ENCODE assay signal across 11 mouse cellular contexts in the genomic region with DNA sequence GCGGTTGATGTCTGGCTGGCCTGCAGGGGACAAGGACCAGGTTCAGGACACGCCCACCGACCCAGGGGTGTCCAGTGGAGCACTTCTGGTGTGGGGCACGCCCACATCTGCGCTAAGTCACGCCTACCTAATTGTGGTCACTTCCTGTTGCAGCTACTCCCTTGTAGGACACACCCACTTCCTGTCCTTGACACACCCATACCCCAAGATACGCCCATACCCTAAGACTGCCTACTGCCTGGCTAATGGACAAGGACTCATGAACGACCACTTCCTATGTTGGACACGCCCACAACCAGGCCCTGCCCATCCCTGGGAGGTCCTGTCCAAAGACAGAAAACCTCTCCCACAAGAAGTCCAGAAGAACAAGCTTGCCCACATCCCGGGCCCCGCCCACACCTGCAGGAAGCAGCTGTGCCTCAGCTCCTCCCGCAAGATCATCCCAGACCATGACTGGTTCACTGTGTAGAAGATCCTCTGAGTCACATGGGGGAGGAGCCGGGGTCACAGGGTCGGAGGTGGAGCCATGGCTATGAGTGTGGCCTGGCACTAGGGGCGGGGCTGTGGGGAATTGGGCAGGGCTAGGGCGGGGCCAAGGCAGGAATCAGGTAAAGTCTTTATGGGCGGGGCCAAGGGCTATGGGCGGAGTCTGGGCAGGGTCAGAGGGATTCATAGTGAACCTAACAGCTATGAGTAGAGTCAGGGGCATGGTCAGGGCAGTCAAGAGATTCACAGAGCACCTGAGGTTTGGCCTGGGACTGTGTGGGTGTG. TPM values are rescaled to one million over a fixed set of nuclear protein-coding genes. Genes with fewer than 3 reads are reported as not detected.
A peak's percentile ranks its signal among the peaks of the same experiment; 100 is the strongest.
DNase-seq lines count a peak whose midpoint lies in the region; ATAC-seq lines count a peak whose summit lies in the region.
"Had no signal": no experiment of that assay in that cellular context is flagged by ENCODE, and none has a peak within 500 bp of the region (broad histone marks: within the 10 kb centered on the region; RNA-seq: fewer than 3 reads in every experiment).

No protein-coding gene starts in this region.

- H3K27ac ChIP-seq in limb, embryonic 11.5 days (replicated peaks; ENCODE audit: low read depth, low read length), result no peak overlapping the region
- H3K27ac ChIP-seq in limb, embryonic 10.5 days, result no peak overlapping the region
- H3K27ac ChIP-seq in hindbrain, embryonic 10.5 days, result no peak overlapping the region
- no peak overlapping the region for H3K27ac ChIP-seq in midbrain, embryonic 16.5 days (ENCODE audit: low read length)
- H3K27ac ChIP-seq: embryonic facial prominence, embryonic 12.5 days; limb, embryonic 13.5 days had no signal

- peak; percentile 52 for DNase-seq in cerebellum, adult 11 months
- peak; percentile 27 for DNase-seq in limb, embryonic 11.5 days (ENCODE audit: low spot score)
- DNase-seq in limb, embryonic 10.5 days (ENCODE audit: low spot score), result no peak
- DNase-seq in ES-CJ7 (ENCODE audit: low read depth, low spot score), result peak; percentile 86
- DNase-seq in hindbrain, embryonic 10.5 days (ENCODE audit: low spot score), result no peak

- no peaks in the 10 kb centered on the region for H3K27me3 ChIP-seq in limb, embryonic 11.5 days (ENCODE audit: control insufficient read depth, insufficient read depth, low read length)
- no peaks in the 10 kb centered on the region for H3K27me3 ChIP-seq in limb, embryonic 10.5 days (ENCODE audit: low read depth, poor library complexity, severe bottlenecking)
- H3K27me3 ChIP-seq in megakaryocyte, embryonic 14.5 days (replicated peaks), result no peaks in the 10 kb centered on the region
- H3K27me3 ChIP-seq in hindbrain, embryonic 10.5 days (ENCODE audit: insufficient read depth, poor library complexity, severe bottlenecking), result no peaks in the 10 kb centered on the region
- H3K27me3 ChIP-seq in midbrain, embryonic 16.5 days (ENCODE audit: control insufficient read depth, insufficient read depth, low read depth, low read length), result no peaks in the 10 kb centered on the region
- H3K27me3 ChIP-seq: embryonic facial prominence, embryonic 12.5 days; limb, embryonic 13.5 days; Patski had no signal

- H3K4me3 ChIP-seq in limb, embryonic 11.5 days (ENCODE audit: low read depth, low read length), result no peak overlapping the region
- H3K4me3 ChIP-seq in limb, embryonic 10.5 days, result no peak overlapping the region
- peak overlapping the region; percentile 20 for H3K4me3 ChIP-seq in megakaryocyte, embryonic 14.5 days (replicated peaks)
- H3K4me3 ChIP-seq in hindbrain, embryonic 10.5 days, result no peak overlapping the region
- H3K4me3 ChIP-seq in midbrain, embryonic 16.5 days (ENCODE audit: low read depth, low read length), result no peak overlapping the region
- H3K4me3 ChIP-seq: embryonic facial prominence, embryonic 12.5 days; limb, embryonic 13.5 days had no signal

- H3K4me1 ChIP-seq in limb, embryonic 11.5 days (ENCODE audit: control insufficient read depth, insufficient read depth, low read length), result no peaks in the 10 kb centered on the region
- no peaks in the 10 kb centered on the region for H3K4me1 ChIP-seq in limb, embryonic 10.5 days
- peaks cover 6% of the 10 kb centered on the region for H3K4me1 ChIP-seq in megakaryocyte, embryonic 14.5 days
- no peaks in the 10 kb centered on the region for H3K4me1 ChIP-seq in hindbrain, embryonic 10.5 days (replicated peaks)
- H3K4me1 ChIP-seq in midbrain, embryonic 16.5 days (ENCODE audit: control insufficient read depth, insufficient read depth, low read length), result no peaks in the 10 kb centered on the region
- H3K4me1 ChIP-seq: embryonic facial prominence, embryonic 12.5 days; limb, embryonic 13.5 days had no signal

- H3K4me2 ChIP-seq in limb, embryonic 11.5 days (ENCODE audit: low read depth, severe bottlenecking), result no peak overlapping the region
- H3K4me2 ChIP-seq in midbrain, embryonic 16.5 days (ENCODE audit: low read length), result no peak overlapping the region
- H3K4me2 ChIP-seq: embryonic facial prominence, embryonic 12.5 days; limb, embryonic 13.5 days had no signal

- peaks cover 5% of the 10 kb centered on the region; the same call in 1 of the 2 replicates for H3K36me3 ChIP-seq in limb, embryonic 11.5 days (ENCODE audit: control insufficient read depth, insufficient read depth, low read length)
- peaks cover 57% of the 10 kb centered on the region for H3K36me3 ChIP-seq in limb, embryonic 10.5 days
- peaks cover 47% of the 10 kb centered on the region for H3K36me3 ChIP-seq in megakaryocyte, embryonic 14.5 days (replicated peaks; ENCODE audit: low read length)
- H3K36me3 ChIP-seq in hindbrain, embryonic 10.5 days, result peaks cover 32% of the 10 kb centered on the region
- H3K36me3 ChIP-seq in midbrain, embryonic 16.5 days (ENCODE audit: control insufficient read depth, insufficient read depth, low read length), result peaks cover 21% of the 10 kb centered on the region

- 61% methylated on average over 18 of the region's 18 CpGs for WGBS in limb, embryonic 11.5 days
- WGBS in limb, embryonic 10.5 days, result 69% methylated on average over 18 of the region's 18 CpGs
- WGBS in hindbrain, embryonic 10.5 days, result 66% methylated on average over 18 of the region's 18 CpGs
- WGBS in midbrain, embryonic 16.5 days, result 75% methylated on average over 18 of the region's 18 CpGs

- peaks cover 19% of the 10 kb centered on the region for H3K9me3 ChIP-seq in limb, embryonic 11.5 days (ENCODE audit: control insufficient read depth, low read length)
- H3K9me3 ChIP-seq in limb, embryonic 10.5 days (replicated peaks), result peaks cover 53% of the 10 kb centered on the region
- H3K9me3 ChIP-seq in megakaryocyte, embryonic 14.5 days, result peaks cover 54% of the 10 kb centered on the region
- peaks cover 82% of the 10 kb centered on the region for H3K9me3 ChIP-seq in hindbrain, embryonic 10.5 days
- peaks cover 46% of the 10 kb centered on the region for H3K9me3 ChIP-seq in midbrain, embryonic 16.5 days (replicated peaks; ENCODE audit: control insufficient read depth, low read length, poor library complexity, severe bottlenecking)

- ATAC-seq in cerebellum, adult (ENCODE audit: insufficient number of reproducible peaks, low FRiP score, low TSS enrichment), result no peak
- no peak for ATAC-seq in limb, embryonic 11.5 days (ENCODE audit: insufficient number of reproducible peaks, low FRiP score, low TSS enrichment, low read depth)
- no peak for ATAC-seq in midbrain, embryonic 16.5 days
- ATAC-seq: Patski had no signal

- no peak overlapping the region for H3K9ac ChIP-seq in limb, embryonic 11.5 days (ENCODE audit: low read length)
- no peak overlapping the region for H3K9ac ChIP-seq in midbrain, embryonic 16.5 days (ENCODE audit: low read depth, low read length)
- H3K9ac ChIP-seq: embryonic facial prominence, embryonic 12.5 days; limb, embryonic 13.5 days had no signal

RNA-seq across cellular contexts. Expression of a gene that starts 5.4 kb away (rescaled TPM):
- polyA plus RNA-seq in limb, embryonic 11.5 days (2014; fragmentation: Nextera tagmentation; extraction: Ambion mirVana), result 3.0 and 4.7 TPM in 2 replicates
- 7.0 and 8.1 TPM in 2 replicates for polyA plus RNA-seq in limb, embryonic 10.5 days (2016; fragmentation: Nextera tagmentation; extraction: Ambion mirVana)
- 161 and 214 TPM in 2 replicates for polyA plus RNA-seq in megakaryocyte, embryonic 14.5 days (2012; ENCODE audit: insufficient read depth, low replicate concordance)
- 4.0 and 6.5 TPM in 2 replicates for polyA plus RNA-seq in hindbrain, embryonic 10.5 days (2016; fragmentation: Nextera tagmentation; extraction: Ambion mirVana)
- polyA plus RNA-seq in midbrain, embryonic 16.5 days (2015; fragmentation: Nextera tagmentation; extraction: Ambion mirVana), result 13.7 and 18.1 TPM in 2 replicates

Comparison
In these comparisons a context has a peak if more than half of its experiments do, and no peak if none do; other contexts are left out.
1. DNase-seq: peak in cerebellum, adult 11 months (single experiment), limb, embryonic 11.5 days (single experiment) and ES-CJ7 (single experiment); none in limb, embryonic 10.5 days (single experiment) and hindbrain, embryonic 10.5 days (single experiment).